Mouse (Mus musculus) intestine, embryonic 16.5 days (tissue): ENCODE results near the gene Nicn1. TPM values are rescaled to one million over a fixed set of nuclear protein-coding genes. Genes with fewer than 3 reads are reported as not detected.
A peak's percentile ranks its signal among the peaks of the same experiment; 100 is the strongest.
"Not testable (repeated sequence)": the region's sequence is repeated elsewhere in the genome, so short reads cannot be mapped to it uniquely, and the experiment has no call there.

ENCODE experiments used
- ATAC-seq: fragments of 200-750 bp; cut with Nextera tagmentation; 2 replicates; pipeline ENCODE4 v1.8.0; 2017; ENCODE audit warnings: moderate TSS enrichment, moderate library complexity
- H3K27ac ChIP-seq: fragments of 300-500 bp; sonication (generic); 2 replicates; pipeline ENCODE4 v1.5.1; 2014; ENCODE audit warnings: mild to moderate bottlenecking, low read length
- H3K27me3 ChIP-seq: fragments of 300-500 bp; sonication (generic); replicated peaks from 2 replicates; pipeline ENCODE4 v1.6.1; 2014; ENCODE audit warnings: low read length, control low read depth, mixed read lengths; ENCODE audit not compliant: control insufficient read depth, insufficient read depth
- H3K36me3 ChIP-seq: fragments of 300-500 bp; sonication (generic); 2 replicates; pipeline ENCODE4 v1.6.1; 2014; ENCODE audit warnings: low read length, control low read depth; ENCODE audit not compliant: control insufficient read depth, insufficient read depth
- H3K4me1 ChIP-seq: fragments of 300-500 bp; sonication (generic); 2 replicates; pipeline ENCODE4 v1.6.1; 2014; ENCODE audit warnings: low read length, control low read depth, mixed read lengths; ENCODE audit not compliant: control insufficient read depth, insufficient read depth
- H3K4me2 ChIP-seq: fragments of 300-500 bp; sonication (generic); 2 replicates; pipeline ENCODE4 v1.6.1; 2014; ENCODE audit warnings: low read depth, low read length, control low read depth
- H3K4me3 ChIP-seq: fragments of 300-500 bp; sonication (generic); 2 replicates; pipeline ENCODE4 v1.5.1; 2014; ENCODE audit warnings: mild to moderate bottlenecking, low read length
- H3K9ac ChIP-seq: fragments of 300-500 bp; sonication (generic); 2 replicates; pipeline ENCODE4 v1.6.1; 2014; ENCODE audit warnings: low read depth, low read length
- H3K9me3 ChIP-seq: fragments of 300-500 bp; sonication (generic); 2 replicates; pipeline ENCODE4 v1.6.1; 2016; ENCODE audit warnings: low read length, control low read depth; ENCODE audit not compliant: control insufficient read depth
- WGBS: fragments of 180-500 bp; shearing (Covaris S2); extraction: QIAGEN DNeasy Blood & Tissue Kit; methylation state at CpG from one replicate; pipeline ENCODE4 v1.1.7; 2014; 5-methylcytosine and 5-hydroxymethylcytosine counted together
- polyA plus RNA-seq: library from polyadenylated mRNA; unstranded; fragments of >200 nt; fragmentation: Nextera tagmentation; extraction: Ambion mirVana; gene quantifications from 2 replicates; pipeline ENCODE4 v1.2.1, GENCODE M21; 2015

The Nicn1 gene
- polyA plus RNA-seq, 1 experiment from 2014 or later: 29.1 TPM

DNA sequence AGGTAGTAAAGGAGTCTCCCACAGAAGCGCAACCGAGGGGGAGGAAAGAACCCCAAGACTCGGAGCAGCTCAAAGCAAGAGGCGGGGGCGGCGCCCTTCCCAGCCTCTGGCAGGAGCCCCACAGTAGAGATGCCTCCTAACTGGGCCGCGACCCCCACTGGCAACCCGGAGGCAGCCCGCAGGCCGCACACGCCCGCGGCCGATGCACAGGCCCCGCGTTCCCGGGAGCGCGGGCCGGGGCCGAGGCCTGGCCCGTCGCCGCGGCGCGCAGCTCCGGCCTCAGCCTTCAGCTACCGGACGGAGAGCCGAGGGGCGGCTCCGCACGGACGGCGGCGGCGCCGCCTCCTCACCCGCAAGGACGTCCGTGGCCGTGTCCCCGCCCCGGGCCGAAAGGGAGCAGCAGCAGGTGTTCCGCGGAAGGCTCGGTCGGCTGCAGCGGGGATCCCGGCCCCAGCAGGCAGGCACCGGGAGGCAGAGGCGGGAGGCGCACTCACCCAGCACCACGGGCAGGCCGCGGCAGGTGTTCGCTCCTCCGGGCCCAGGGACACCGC, 27.0 kb upstream of the Nicn1 start:
- Histone ChIP-seq H3K36me3 (no peaks in the 10 kb centered on the region), H3K27me3 (no peaks in the 10 kb centered on the region), H3K27ac (peak overlapping the region; percentile 97), H3K4me2 (peak overlapping the region; percentile 71), H3K4me1 (peaks cover 27% of the 10 kb centered on the region), H3K4me3 (peak overlapping the region; percentile 92), H3K9me3 (no peaks in the 10 kb centered on the region), H3K9ac (peak overlapping the region; percentile 92)
- WGBS: under 1% methylated on average over 62 of the region's 62 CpGs
- ATAC-seq: peak; percentile 65

- Histone ChIP-seq H3K4me1 (peaks cover 27% of the 10 kb centered on the region), H3K9ac (peak within 1 kb of the TSS; percentile 92), H3K9me3 (no peaks in the 10 kb centered on the region), H3K36me3 (no peaks in the 10 kb centered on the region), H3K27me3 (no peaks in the 10 kb centered on the region), H3K27ac (peak within 1 kb of the TSS; percentile 97), H3K4me3 (peak within 1 kb of the TSS; percentile 92), H3K4me2 (peak within 1 kb of the TSS; percentile 71)
- WGBS: under 1% methylated on average over 69 of the region's 71 CpGs
- peak; percentile 96 for ATAC-seq
Observed at GRCm38 (mm10) chr9:108263690-108264190, 26.5 kb upstream of the Nicn1 start, which contains the start of gene Dag1. Gene Dag1, minus strand, starts transcription at chr9:108263958.

DNA sequence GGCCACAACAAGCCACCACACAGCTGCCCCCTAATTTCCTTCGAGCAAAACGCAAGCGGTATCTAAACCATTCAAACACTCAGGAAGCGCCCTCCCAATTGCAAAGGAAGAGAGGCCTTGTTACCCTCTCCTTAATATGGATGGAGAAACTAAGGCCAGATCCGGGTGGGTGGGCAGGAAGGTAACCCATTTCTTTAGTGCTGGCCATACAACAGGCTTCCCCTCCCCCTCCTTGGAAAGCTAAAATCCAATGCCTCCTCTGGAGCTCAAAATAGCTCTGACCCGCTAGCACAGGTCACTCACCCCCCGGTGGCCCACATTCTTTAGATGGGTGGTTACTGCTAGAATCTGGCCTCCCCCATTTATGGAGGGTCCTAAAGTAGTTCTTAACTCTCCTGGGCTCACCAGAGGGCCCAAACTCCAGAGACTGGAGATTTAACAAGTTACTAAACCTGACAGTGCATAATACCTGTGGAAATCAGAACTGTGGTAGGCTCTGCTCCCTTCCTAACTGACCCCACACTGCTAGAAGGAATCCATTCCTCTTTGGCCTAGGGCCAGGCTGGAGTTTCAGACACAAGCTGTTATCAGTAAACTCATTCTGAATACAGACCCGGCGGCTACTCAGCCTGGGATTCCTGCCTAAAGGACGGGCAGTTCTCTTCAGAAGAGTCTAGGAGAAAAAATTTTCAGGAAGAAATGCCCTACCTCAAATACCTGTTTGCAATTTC, 25.9 kb upstream of the Nicn1 start:
- Histone ChIP-seq H3K4me2 (peak overlapping the region; percentile 71), H3K36me3 (no peaks in the 10 kb centered on the region), H3K9ac (peak overlapping the region; percentile 60), H3K4me1 (peaks cover 28% of the 10 kb centered on the region), H3K27me3 (no peaks in the 10 kb centered on the region), H3K9me3 (no peaks in the 10 kb centered on the region), H3K27ac (peak overlapping the region; percentile 97), H3K4me3 (peak overlapping the region; percentile 92)
- 8% methylated on average over 10 of the region's 10 CpGs for WGBS
- ATAC-seq: peak; percentile 13

DNA sequence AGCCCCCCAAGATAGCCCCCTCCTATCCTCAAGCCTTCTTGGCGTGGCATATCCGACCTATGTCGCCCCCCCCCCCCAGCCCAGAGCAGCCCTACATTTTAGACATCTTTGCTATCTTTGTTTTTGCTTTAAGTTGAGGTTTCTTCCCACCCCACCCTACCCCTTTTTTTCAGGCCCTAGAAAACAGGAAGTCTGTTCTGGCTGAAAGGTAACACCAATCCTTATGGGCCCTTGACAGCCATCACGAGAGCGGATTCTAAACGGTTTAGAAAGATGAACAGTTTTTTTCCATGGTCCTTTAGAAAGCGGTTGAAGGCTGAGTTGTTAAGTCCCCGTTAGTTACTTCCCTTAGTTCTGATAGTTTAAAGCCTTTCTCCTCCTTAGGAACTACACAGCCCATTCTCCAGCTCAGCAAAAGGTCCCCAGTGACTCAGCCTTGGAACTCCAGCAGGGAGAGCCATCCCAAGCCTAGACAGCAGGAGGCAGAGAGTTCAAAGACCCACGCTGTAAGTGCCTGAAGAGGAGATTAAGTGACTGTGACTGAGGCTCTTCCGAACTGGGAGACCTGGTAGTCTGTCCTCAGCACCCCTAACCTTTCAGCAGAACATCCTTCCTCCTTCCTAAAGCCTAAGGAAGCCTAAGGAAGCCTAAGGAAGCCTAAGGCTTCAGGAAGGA, 23.8 kb upstream of the Nicn1 start:
- Histone ChIP-seq H3K9me3 (no peaks in the 10 kb centered on the region), H3K27me3 (no peaks in the 10 kb centered on the region), H3K9ac (no peak overlapping the region), H3K4me3 (no peak overlapping the region), H3K4me2 (no peak overlapping the region), H3K36me3 (no peaks in the 10 kb centered on the region), H3K4me1 (peaks cover 39% of the 10 kb centered on the region), H3K27ac (no peak overlapping the region)
- WGBS: 78% methylated on average over 10 of the region's 10 CpGs
- ATAC-seq: no peak

- H3K9ac ChIP-seq: no peak overlapping the region
- no peaks in the 10 kb centered on the region for H3K36me3 ChIP-seq
- no peaks in the 10 kb centered on the region for H3K27me3 ChIP-seq
- no peak for ATAC-seq
- no peaks in the 10 kb centered on the region for H3K9me3 ChIP-seq
- 75% methylated on average over 7 of the region's 7 CpGs for WGBS
- no peak overlapping the region for H3K4me3 ChIP-seq
- peaks cover 36% of the 10 kb centered on the region for H3K4me1 ChIP-seq
- no peak overlapping the region for H3K27ac ChIP-seq
- H3K4me2 ChIP-seq: no peak overlapping the region
Observed at GRCm38 (mm10) chr9:108267691-108268090, 22.5 kb upstream of the Nicn1 start.

GRCm38 (mm10) chr9:108268701-108269100, 21.5 kb upstream of the Nicn1 start:
- WGBS: 64% methylated on average over 6 of the region's 7 CpGs
- not testable (repeated sequence) for H3K9me3 ChIP-seq, H3K9ac ChIP-seq, ATAC-seq, H3K4me2 ChIP-seq, H3K36me3 ChIP-seq, H3K27ac ChIP-seq, H3K27me3 ChIP-seq, H3K4me3 ChIP-seq
- H3K4me1 ChIP-seq: peaks cover 37% of the 10 kb centered on the region

DNA sequence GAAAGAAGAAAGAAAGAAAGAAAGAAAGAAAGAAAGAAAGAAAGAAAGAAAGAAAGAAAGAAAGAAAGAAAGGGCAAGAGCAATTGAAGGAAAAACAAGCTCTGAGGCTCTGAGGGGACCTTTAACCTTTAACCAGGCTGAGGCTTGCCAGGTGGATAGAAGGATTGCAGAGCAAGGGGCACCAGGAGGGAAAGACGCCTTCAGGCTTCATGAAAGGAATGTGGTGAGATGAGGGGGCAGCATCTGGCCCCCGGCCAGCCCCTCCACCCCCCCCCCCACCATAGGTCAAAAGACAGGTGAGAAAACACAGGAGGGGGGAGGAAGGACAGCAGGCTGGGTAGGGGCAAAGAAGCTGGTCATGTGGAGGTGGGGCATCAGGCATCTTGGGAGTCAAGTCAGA, 18.3 kb upstream of the Nicn1 start:
- Histone ChIP-seq H3K27me3 (no peaks in the 10 kb centered on the region), H3K9me3 (no peaks in the 10 kb centered on the region), H3K36me3 (no peaks in the 10 kb centered on the region), H3K4me2 (no peak overlapping the region), H3K9ac (no peak overlapping the region), H3K4me1 (peaks cover 26% of the 10 kb centered on the region), H3K27ac (peak overlapping the region; percentile 35; the same call in 1 of the 2 replicates), H3K4me3 (no peak overlapping the region)
- WGBS: 21% methylated on average over 2 of the region's 2 CpGs
- ATAC-seq: peak; percentile 51

DNA sequence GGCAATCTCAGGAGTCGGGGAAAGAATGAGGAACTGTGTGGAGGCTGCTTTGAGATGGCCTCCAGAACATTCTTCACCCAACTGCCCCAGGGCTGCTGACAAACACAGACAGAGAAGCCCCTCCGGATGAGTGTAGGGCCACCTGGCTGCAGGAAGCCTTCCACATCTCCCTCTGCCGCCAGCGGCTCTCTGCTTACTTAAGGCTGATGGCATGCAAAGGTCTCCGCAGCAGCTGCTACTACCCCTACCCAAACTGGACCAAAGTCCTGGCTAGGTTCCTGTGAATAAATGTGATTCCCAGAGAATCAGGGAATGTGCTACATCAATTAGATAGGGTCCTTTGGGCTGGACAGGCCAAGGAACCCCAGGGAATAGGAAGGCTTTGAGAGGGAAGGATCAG, 17.5 kb upstream of the Nicn1 start:
- H3K36me3 ChIP-seq: no peaks in the 10 kb centered on the region
- peaks cover 26% of the 10 kb centered on the region for H3K4me1 ChIP-seq
- WGBS: 47% methylated on average over 5 of the region's 5 CpGs
- ATAC-seq: no peak
- H3K4me2 ChIP-seq: no peak overlapping the region
- no peaks in the 10 kb centered on the region for H3K9me3 ChIP-seq
- no peak overlapping the region for H3K4me3 ChIP-seq
- H3K27me3 ChIP-seq: no peaks in the 10 kb centered on the region
- no peak overlapping the region for H3K9ac ChIP-seq
- peak overlapping the region; percentile 35 for H3K27ac ChIP-seq

GRCm38 (mm10) chr9:108273485-108273884, 16.7 kb upstream of the Nicn1 start:
- no peaks in the 10 kb centered on the region for H3K27me3 ChIP-seq
- no peaks in the 10 kb centered on the region for H3K36me3 ChIP-seq
- H3K9me3 ChIP-seq: no peaks in the 10 kb centered on the region
- H3K4me1 ChIP-seq: peaks cover 26% of the 10 kb centered on the region
- no peak overlapping the region for H3K9ac ChIP-seq
- no peak overlapping the region for H3K27ac ChIP-seq
- WGBS: 78% methylated on average over 4 of the region's 4 CpGs
- H3K4me2 ChIP-seq: no peak overlapping the region
- H3K4me3 ChIP-seq: no peak overlapping the region
- no peak for ATAC-seq
